Mouse (Mus musculus) erythroid progenitor cell, adult 5-6 weeks (primary cell): ENCODE results near the gene Calhm3. TPM values are rescaled to one million over a fixed set of nuclear protein-coding genes. Genes with fewer than 3 reads are reported as not detected.

Experiments used
- ATAC-seq: replicated peaks from 2 replicates; pipeline ENCODE4 v1.8.0; 2016; ENCODE audit warnings: moderate number of reproducible peaks, mild to moderate bottlenecking, moderate TSS enrichment, inconsistent platforms; ENCODE audit not compliant: poor library complexity, low FRiP score, severe bottlenecking
- total RNA-seq, 2 experiments: library from RNA; stranded (forward) in 1 of 2; stranded (reverse) in 1 of 2; fragments of 150-400 nt in 1 of 2; fragments of 186-747, 209-891 nt in 1 of 2; gene quantifications; 2 replicates each; pipeline versions ENCODE4 v1.2.3 to v1.2.4; 2015 to 2017; ENCODE audit warnings: low replicate concordance in 2 of 2

Calhm3 gene
- not detected in 2 replicates for total RNA-seq (2015; ENCODE audit: low replicate concordance)
- total RNA-seq (2017; ENCODE audit: low replicate concordance): not detected in 2 replicates

DNA sequence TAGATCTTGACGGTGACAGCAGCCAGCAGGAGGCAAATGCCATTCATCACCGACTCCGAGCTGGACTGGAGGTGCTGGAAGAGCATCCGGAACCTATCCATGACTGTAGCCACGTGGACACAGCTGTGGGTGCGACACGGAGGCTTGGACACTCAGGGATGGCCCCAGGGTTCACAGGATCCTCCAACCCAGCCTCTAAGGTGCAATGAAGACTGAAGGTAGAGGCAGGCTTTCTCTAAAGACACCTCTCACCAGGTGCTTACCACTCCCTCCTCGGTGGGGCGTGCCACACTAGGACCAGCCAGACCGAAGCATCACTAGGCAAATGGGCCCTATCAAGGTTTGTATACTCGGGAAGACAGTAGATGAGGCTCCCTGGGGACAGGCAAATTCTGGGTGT lies at the start of gene Calhm3:
Gene Calhm3, minus strand, starts transcription at position 101 of the 400 bp plus-strand sequence.
- no peak for ATAC-seq

DNA sequence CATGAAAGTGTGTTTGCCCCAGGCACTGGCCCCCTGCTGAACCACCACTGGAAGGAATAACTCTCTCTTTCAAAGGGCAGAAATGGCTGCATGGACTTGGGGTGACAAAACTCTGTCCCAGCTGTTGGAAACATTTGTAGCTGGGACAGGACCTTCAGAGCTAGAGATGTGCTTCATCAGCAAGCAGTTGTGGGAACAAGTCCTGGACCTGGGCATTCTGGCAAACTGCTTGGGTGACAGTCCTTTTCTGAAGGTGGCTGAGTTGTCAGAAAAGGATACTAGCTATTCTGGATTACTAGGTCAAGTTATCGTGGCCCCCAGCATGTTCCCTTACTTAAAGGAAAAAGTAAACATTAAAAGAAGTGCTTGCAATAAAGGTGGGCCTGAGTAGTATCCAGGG lies 48.6 kb upstream of the Calhm3 start:
- no peak for ATAC-seq

DNA sequence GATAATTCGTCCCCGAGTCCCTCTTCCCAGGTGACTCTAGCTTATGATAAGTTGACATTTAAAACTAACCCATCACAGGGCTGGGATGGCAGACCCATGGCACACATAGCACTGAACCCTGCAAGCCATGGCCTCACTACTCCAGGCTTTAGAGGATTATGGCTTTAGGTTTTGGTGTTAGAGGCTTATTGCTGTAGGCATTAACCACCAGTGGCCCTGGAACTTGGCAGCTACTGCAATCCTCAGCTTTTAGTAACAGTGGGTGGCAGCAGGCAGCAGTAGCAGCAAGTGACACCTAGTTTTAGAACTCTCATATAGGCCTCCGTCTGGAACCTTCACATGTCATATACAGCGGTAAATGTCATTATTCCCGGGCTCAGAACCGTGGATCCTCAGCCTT lies 47.1 kb upstream of the Calhm3 start:
- no peak for ATAC-seq

DNA sequence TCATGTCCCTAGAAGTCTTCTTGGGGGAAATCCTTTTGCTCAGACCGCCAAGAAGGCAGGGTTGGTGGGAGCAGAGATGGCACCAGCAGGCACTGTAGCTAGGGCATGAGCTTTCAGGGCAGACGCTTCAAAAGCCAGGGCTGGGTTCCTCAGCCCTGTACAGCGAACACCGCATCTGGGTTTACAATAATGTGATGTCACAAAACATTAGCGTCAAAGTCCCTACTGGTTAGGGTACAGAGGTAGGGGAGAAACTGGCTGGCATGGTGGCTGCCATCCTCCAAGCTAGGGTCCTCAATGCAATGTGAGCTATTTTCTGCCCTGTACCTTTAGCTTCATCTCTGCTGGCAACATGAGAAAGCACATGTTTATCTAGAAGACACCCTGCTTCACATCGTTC lies 45.5 kb upstream of the Calhm3 start:
- ATAC-seq: no peak

DNA sequence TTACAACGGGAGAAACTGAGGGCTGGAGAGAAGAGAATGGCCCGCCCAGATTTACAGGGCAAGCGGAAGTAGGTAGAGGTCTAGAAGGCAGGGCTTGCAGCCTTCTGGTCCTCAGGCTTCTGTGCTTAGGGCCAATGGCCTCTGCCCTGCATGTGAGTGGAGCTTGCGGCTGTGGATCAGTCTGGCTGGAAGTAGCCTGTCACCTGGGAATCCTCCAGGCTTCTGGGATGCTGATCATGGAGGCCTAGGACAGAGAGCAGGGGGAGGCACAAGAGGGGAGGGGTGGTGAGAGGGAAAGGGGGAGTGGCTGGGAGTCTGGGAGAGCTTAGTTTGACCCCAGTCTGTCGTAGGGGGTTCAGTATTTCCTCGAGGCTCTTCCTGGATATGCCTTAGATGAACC lies 44.9 kb upstream of the Calhm3 start:
- no peak for ATAC-seq

DNA sequence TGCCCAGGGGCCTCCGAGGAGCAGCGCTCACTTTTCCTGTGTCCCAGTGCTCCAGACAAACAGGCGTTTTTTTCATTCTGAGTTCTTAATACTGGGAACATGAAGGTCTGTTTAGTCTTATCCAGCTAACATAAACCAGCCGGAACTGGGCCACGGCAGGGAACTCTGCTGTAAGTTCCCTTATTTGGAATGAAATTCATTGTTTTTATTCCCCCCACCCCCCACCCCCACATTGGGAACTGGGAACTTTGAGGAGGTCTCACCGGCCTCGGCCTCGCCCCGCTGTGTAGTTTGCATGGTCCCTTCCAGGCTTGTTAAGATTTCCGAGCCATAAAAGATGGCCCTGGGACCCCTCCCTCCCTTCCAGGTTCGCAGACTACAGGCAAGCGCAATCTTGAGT lies 44.4 kb upstream of the Calhm3 start:
- ATAC-seq: no peak

DNA sequence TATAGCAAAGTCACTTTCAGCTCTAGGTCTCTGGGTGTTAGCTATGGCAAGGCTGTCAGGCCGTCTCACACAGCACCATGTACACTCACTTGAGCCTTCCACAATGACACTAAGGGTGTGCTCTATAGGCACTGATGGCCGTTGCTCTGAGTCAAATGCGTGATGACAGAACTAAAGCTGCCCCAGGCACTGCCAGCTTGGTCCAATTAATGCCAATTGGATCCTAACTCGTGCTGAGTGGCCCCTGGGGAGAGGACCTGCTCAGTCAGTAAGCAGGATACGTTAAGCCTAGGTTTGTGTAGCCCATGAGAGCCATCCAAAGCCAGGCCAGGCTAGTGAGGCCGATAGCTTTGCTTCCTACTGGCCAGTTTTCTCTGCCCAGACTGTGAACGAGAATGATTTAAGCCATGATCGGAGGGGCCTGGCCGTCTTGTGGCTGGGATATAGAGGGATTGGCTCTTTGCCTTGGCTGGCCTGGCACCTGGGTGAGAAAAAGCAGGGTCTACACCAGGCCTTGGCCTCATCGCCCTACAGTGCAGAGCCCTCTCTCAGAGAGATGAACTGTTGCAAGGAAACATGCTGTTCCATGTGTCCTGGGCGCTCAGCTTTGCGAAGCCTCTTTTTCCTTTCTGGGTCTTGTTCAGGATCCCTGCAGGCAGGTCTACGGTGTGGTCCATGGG lies 41.2 kb upstream of the Calhm3 start:
- ATAC-seq: no peak

DNA sequence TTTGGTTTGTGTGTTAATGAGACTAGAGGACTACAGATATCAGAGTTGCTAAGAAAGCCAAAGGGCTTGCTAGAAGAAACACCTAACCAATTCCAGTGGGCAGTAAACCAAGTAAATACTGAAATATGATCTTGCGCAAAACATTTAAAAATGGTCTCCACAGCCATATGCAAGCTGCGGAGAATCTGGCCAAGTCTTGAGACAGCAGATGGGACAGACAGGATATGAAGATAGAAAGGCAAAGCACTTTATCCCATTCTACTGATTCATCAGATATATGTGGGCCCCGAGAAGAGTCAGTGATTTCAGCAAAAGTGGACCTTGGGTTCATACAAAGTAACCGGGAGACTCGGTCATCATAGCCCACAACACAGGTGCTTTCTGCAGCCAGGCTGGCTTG lies 34.6 kb upstream of the Calhm3 start:
- no peak for ATAC-seq

DNA sequence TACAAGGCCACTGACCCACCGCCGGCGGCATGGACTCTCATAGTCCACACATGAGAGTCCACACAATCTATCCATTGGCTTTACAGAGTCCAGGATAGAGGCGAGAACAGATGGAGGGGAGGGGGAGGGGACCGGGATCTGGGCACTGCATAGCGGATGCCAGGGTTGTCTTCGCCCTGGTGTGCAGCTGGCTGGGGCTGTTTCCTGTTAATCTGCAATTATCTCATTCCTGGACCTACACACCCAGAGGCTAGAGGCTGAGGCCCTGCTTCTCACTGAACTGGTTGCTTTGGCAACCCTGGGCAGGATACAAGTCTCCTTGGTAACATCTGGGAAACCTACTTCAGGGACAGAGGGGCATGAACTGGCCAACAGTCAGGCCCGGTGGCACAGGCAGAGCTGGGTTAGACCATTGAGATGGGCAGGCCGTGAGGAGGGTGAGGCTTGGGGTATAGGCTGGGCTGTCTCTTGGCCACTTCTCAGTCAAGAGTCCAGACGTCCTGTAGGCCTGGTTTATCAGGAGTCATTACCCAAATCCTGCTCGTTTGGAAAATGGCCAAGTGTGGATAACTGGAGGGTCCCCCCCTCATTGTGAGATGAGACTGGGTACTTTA lies 31.1 kb upstream of the Calhm3 start:
- ATAC-seq: no peak

DNA sequence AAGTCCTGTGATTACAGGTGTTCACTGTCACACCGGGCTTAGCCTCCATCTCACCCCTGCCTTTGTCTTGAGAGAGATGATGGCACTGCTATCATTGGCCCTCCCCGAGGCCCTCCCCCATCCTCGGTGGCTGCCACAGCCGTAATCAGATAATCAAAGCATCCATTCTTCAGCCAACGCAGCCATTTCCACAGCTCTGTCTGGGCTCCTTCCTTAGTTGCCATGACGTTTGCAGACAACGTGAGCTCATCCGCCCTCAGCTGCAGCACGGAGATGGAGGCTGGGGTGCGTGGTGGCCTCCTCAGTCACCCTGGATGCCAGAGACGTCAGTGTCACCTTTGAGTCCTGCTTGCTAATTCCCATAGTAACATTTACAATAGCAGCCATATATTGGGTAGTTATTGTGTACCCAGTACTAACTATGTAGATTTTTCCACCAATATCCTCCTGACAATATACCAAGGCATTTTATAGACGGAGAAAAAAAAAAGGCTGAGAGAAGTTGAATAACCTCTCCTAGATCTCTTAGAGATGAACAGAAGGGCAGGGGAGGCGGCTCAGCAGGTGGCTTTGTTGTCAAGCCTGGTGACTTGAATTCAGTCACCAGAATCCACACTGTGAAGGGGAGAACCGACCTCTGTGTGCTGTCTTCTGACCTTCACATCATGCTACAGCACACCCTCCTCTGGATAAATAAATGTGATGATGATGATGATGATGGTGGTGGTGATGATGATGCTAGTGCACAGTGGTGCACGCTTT lies 29.1 kb upstream of the Calhm3 start:
- ATAC-seq: no peak

DNA sequence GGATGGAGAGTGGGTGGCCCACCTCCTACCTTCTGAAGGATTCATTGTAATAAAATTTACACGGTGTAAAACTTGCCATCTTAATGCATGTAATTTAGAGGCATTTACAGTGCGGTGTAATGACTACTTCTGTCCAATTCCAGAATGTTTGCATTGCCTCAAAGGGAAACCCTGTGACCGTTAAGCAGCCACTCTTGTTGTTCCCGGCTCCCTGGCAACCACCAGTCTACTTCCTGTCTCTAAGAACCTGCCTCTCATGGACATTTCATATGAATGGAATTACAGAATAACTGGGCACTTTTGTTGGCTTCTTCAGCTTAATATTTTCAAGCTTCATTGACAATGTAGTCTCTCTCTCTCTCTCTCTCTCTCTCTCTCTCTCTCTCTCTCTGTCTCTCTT lies 27.2 kb upstream of the Calhm3 start:
- ATAC-seq: no peak

DNA sequence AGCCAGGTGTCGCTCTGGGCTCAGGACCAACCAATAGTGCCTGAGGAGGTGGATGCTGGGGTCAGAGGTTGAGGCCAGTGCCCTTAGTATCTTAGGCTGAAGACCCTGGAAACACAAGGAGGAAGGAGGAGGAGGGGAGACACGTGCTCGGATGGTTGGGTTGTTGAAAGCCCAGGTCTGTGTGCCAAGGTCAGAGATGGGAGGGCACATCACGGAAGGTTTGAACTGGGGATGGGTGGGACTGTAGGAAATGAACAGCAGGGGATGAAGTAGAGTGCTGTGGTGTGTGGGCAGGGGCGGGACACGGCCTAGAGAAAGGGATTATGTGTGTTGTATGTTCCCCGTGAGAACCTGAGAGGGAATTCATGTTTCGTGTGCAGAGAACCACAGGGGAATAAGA lies 26.7 kb upstream of the Calhm3 start:
- no peak for ATAC-seq

DNA sequence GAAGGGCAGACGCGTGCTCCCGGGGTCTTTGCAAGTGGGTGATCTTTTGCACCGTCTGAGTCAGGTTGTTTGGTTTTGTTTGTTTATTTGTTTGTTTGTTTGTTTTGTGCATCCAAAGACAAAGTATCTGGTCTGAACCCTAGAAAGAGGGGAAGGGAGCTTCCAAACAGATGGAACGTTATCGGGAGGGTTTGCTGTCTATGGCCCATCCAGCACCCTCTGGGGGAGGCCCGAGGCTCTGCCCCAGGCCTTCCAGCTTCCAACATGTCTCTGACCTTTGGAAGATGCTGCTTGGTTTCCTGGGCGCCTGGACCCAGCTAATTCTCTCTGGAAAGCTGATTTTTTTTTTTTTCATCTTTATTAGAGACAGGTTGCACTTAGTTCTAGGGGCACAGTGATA lies 22.4 kb upstream of the Calhm3 start:
- no peak for ATAC-seq

DNA sequence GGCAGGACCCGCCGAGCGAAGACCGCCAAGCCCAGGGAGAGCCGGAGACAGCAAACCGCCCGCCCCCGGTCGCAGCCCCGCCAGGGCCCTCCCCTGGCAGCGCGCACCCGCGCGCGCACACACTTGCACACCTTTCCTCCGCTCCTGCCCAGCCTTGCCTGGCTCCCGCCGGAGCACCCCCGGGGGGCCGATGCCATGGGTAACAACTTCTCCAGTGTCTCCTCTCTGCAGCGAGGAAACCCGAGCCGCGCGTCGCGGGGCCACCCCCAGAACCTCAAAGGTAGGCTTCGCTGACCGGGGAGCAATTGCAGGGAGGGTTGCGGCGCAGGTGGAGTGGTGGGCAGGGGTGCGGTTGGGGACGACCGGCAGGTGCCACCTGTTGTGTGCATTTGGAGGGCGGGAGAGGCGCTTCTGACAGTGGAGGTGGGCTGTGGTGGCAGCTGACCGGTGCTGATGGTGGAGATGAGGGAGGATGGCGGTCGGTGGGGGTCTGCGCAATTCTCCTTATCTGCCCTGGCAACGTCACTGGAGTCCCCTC lies 21.8 kb upstream of the Calhm3 start:
- no peak for ATAC-seq

DNA sequence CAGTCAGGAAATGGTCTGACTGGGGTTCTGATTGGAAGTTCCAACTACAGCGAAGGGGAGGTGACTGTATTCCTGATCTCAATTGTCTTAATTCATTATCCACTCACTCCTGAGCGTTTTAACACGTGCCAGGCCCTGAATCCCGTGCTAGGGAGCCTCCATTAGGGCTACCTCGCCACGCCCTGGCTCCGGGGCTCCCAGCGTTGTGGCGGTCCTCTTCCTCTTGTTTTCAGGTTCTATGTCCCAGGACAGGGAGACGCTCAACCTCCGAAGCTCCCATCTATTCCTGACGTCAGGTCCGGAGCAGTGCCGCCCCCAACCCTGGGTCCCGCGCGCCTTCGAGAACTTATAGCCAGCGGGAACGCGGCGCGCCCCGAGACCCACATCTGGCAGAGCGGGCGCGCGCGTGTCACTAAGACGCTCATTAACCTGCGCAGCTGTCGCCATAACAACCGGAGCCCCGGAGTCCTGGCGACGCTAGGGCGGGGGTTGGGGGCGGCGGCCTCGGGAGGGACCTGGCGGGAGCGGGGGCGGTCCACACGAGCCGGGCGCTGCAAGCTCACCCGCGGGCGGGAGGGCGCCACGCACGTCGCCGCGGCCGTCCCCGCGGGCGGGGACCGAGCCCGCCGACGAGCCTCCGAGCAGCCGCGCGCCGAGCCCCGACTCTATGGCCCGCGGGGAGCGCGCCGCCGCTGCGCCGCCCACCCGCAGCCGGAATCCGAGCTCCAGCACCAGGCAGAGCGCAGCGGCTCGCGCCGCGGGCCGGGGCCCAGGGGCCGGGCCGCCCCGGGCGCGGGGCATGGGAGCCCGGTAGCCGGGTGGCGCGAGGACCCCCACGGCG lies 21.1 kb upstream of the Calhm3 start, which contains the start of gene Neurl1a:
Gene Neurl1a, plus strand, starts transcription at position 390 of the 841 bp plus-strand sequence.
- no peak for ATAC-seq

DNA sequence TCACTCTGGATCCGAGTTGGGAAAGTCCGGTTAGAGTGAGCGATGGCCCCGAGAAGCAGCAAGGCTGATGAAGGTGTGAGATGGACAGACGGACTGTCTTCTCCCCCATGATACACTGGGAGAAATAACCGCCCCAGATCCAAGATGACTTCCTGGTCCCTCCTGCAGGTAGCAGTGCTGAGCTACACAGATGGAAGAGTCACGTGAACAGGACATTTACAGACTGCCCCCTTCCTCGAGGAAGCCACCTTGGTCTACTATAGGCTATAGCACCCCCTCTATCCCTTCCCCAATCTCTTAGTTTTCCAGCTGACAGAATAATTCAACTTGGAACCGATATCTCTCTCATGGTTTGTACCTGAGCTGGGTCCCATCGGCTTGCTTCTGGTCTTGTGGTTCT lies 20.4 kb upstream of the Calhm3 start:
- no peak for ATAC-seq

DNA sequence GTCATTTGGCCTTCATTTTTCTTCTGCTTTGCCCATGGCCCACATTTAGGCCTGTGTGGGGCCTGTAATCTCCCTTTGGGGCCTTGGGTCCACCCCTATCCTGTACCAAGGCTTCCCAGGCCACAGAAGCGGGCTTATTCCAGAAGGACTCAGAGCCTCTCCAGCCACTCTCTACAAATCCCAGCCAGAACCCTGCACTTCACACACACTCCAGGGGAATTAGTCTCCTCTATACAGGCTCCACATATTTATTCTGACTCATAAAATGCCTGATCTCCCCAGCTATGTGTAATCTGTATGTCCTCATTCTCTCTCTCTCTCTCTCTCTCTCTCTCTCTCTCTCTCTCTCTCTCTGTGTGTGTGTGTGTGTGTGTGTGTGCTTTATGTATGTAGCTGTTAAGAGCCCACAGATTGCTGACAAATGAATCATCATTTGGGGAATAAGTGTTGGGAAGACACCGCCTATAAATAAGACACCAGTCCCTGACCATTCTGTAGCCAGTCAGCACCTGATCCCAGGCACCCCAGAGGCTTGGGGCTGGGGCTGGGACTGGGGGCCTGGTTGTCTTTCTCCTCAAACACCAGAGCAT lies 19.4 kb upstream of the Calhm3 start:
- ATAC-seq: no peak

DNA sequence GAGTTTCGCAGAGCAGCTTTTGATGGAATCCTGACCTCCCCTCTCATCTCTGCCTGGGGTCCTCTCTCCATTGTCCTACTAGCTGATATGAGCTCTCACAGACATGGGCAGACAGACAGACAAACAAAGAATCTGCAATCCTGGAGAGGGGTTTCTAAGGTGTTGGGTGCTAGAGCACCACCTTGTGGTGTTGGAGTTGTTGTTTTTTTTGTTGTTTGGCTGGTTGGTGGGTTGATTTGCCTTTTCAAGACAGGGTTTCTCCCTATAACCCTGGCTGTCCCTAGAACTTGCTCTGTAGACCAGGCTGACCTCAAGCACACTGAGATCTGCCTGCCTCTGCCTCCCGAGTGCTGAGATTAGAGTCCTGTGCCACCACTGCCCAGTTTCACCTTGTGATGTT lies 17.9 kb upstream of the Calhm3 start:
- ATAC-seq: no peak

DNA sequence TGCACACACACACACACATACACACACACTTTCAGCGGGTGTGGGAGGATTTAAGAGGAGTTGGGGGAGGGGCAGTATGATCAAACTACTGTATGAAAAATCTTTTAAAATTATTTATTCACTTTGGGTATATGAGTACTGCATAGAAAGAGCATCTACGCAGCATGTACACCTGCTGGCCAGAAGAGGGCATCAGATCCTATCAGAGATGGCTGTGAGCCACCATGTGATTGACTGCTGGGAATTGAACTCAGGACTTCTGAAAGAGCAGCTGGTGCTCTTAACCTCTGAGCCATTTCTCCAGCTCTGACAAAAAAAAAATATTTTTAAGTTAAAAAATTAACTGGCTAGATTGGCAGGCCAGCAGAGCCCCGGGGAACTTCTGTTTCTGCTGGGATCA lies 17.0 kb upstream of the Calhm3 start:
- no peak for ATAC-seq
